Mouse (Mus musculus) Patski (cell line): ENCODE results near the gene Apobec4. TPM values are rescaled to one million over a fixed set of nuclear protein-coding genes. Genes with fewer than 3 reads are reported as not detected.
"Not testable (repeated sequence)": the region's sequence is repeated elsewhere in the genome, so short reads cannot be mapped to it uniquely, and the experiment has no call there.

Source experiments
- ATAC-seq: fragments of 100-300 bp; one replicate; pipeline ENCODE4 v1.8.0; 2021
- CTCF ChIA-PET: fragments of 350-600 bp; sonication (Branson Sonifier 250); formaldehyde crosslinking; loops from one replicate; lab custom pipeline; 2022; ENCODE audit warnings: inconsistent platforms; lab: Charles Lee
- POLR2A ChIA-PET: fragments of 350-600 bp; sonication (Branson Sonifier 250); formaldehyde crosslinking; loops from one replicate; lab custom pipeline; 2022; ENCODE audit warnings: antibody characterized with exemption, inconsistent platforms; lab: Charles Lee
- DNase-seq: peaks from one replicate; pipeline ENCODE4 v3.0.0-alpha.2; 2011; ENCODE audit warnings: low read depth, low spot score
- H3K27me3 ChIP-seq: fragments of 371-371 bp; one replicate; pipeline ENCODE4 v1.5.1; 2021
- CTCF ChIP-seq: fragments of 100-300 bp; IDR thresholded peaks from one replicate; pipeline ENCODE4 v1.5.1; 2021
- in situ Hi-C: fragments of 300-500 bp; cut with MboI; formaldehyde crosslinking; loops from 3 replicates; pipeline ENCODE4 v1.11.1; 2018; ENCODE audit warnings: low pct_unique_long_range_greater_than_20kb, mixed read lengths
- polyA plus RNA-seq: library from polyadenylated mRNA; unstranded; gene quantifications from one replicate; pipeline ENCODE4 v1.2.3, GENCODE M21; 2021

The Apobec4 gene
- polyA plus RNA-seq, 1 experiment from 2014 or later: not detected

DNA sequence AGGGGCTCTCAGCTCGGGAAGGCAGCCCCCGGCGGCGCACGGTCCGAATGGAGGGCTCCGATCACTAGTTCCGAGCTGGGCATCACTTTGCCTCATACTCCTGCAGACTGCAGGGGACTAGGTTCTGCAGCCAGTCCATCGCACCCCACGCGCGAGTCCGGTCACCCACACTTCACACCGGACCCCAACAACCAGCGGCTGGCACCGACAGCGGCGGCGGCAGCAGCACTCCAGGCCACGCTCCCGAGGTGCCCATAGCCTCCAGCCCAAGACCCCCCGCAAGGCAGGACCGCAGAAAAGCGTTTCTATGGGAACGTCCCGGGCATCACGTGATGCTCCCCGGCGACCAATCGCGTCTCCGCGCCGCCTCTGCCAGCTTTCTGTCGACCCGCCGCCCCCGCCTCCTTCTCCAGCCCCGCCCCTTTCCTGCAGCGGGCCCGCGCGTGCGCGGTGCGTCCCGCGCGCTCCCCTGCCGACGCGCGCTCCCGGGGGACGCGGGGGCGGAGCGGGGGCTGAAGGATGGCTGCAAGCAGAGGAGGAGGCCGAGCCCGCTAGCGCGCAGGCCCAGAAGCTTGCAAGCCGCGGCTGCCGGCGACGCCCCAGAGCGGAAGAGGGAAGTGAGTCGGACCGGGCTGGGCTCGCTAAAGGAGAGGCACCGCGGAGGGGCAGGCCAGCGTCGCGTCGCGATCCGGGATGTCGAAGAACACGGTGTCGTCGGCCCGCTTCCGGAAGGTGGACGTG is 15.9 kb downstream of the Apobec4 start, which contains the start of the genes Rgl1 and Arpc5:
Rgl1 (minus strand) TSS at position 320 of the 741 bp plus-strand sequence.
Arpc5 (plus strand) TSS at position 511 of the 741 bp plus-strand sequence.
- no peak for TF ChIP-seq CTCF
- ATAC-seq (peak; percentile 97), DNase-seq (peak; percentile 79)
- ChIA-PET POLR2A (interaction anchor here (0.5 to 0.6 kb wide), 2 partner anchors 333 to 568 kb away, joined by 3 to 8 read pairs; no protein-coding TSS in a partner anchor), CTCF (interaction anchor here (3.7 kb wide), 1 partner anchor 245 kb away, joined by 14 read pairs; no protein-coding TSS in a partner anchor)
- in situ Hi-C loops: no loop called here
- H3K27me3 ChIP-seq: no peaks in the 10 kb centered on the region

DNA sequence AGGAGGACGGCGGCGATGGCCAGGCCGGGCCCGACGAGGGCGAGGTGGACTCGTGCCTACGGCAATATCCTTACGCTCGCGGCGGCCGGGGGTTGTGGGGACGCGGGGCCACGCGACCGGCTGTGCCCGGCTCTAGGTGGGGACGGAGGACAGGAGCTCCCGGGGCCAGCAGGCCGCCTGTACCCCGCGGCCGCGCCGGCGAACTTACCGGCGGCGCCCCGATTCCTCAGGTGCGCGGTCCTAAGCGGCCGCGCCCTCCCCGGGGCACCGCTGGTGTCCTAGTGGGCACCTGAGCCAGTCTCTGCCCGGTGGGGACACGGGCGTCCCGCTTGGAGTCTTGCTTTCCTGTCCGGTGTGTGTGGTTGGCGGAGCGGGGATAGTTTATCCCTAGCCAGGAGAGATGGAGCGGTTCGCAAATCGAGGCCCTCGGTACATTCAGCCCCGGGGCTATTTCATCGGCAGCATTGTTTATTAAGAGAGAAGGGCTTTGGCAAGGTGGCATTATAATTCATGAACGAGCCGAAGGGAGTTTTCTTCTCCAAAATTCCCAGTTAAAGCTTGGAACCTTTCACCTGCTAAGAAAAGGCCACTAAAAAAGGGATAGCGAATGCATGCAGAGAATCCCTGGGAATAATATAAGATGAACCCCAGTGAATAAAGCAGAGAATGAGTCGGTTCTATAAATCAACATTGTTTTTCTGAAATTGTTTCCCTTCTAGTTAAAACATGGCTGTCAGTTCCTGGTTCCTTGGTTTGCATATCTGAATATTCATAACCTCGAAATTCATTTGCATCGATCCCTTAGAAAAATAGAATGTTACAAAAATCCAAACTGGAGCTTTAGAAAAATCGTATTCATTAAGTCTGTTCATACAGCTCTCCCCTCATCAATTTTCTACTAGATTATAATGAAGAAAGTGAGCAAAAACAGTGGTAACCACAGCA is 16.7 kb downstream of the Apobec4 start:
- ChIA-PET CTCF (interaction anchor here (0.8 to 3.7 kb wide), 8 partner anchors 9 to 246 kb away, joined by 3 to 14 read pairs (median 5); no protein-coding TSS in a partner anchor), POLR2A (interaction anchor here (0.6 to 1.5 kb wide), 6 partner anchors 9 to 567 kb away, joined by 3 to 7 read pairs (median 4); no protein-coding TSS in a partner anchor)
- no peak for TF ChIP-seq CTCF
- in situ Hi-C loops: no loop called here
- ATAC-seq (peak; percentile 23), DNase-seq (no peak)
- H3K27me3 ChIP-seq: no peaks in the 10 kb centered on the region

- POLR2A ChIA-PET: interaction anchor here (0.6 to 1.5 kb wide), 5 partner anchors 8 to 416 kb away, joined by 3 to 7 read pairs (median 4); no protein-coding TSS in a partner anchor
- no peak for TF ChIP-seq CTCF
- CTCF ChIA-PET: interaction anchor here (0.8 to 3.7 kb wide), 10 partner anchors 8 to 247 kb away, joined by 3 to 14 read pairs (median 5); no protein-coding TSS in a partner anchor
- ATAC-seq (peak; percentile 48), DNase-seq (no peak)
- in situ Hi-C loops: no loop called here
- no peaks in the 10 kb centered on the region for H3K27me3 ChIP-seq
Measured at GRCm38 (mm10) chr1:152767749-152768488, 17.6 kb downstream of the Apobec4 start.

- no peak for DNase-seq
- ChIA-PET CTCF (no interaction called here), POLR2A (no interaction called here)
- no peaks in the 10 kb centered on the region for H3K27me3 ChIP-seq
- in situ Hi-C loops: no loop called here
- no peak for TF ChIP-seq CTCF
- no peak for ATAC-seq
Measured at GRCm38 (mm10) chr1:152771016-152771415, 20.7 kb downstream of the Apobec4 start.

DNA sequence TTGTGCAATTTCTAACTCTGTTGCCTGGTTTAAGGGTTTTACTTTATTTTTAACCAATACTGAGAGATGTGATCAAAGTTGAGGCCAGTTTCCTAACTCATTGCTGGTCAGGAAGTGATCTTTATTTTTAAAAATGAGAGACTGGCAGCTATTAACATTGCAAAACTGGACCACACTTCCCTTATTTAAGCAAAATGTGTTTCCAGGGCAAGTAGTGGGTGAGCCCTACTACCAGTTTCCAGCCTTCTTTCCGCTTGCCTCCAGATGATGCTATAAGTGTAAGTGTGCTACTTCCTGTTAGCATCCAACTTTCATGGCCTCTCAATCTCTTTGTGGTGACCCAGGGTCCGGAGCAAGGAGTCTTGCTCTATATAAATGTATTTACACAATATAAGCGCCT is 24.2 kb downstream of the Apobec4 start:
- POLR2A ChIA-PET, ATAC-seq, CTCF ChIA-PET, in situ Hi-C loops, DNase-seq, H3K27me3 ChIP-seq: not testable (repeated sequence)

DNA sequence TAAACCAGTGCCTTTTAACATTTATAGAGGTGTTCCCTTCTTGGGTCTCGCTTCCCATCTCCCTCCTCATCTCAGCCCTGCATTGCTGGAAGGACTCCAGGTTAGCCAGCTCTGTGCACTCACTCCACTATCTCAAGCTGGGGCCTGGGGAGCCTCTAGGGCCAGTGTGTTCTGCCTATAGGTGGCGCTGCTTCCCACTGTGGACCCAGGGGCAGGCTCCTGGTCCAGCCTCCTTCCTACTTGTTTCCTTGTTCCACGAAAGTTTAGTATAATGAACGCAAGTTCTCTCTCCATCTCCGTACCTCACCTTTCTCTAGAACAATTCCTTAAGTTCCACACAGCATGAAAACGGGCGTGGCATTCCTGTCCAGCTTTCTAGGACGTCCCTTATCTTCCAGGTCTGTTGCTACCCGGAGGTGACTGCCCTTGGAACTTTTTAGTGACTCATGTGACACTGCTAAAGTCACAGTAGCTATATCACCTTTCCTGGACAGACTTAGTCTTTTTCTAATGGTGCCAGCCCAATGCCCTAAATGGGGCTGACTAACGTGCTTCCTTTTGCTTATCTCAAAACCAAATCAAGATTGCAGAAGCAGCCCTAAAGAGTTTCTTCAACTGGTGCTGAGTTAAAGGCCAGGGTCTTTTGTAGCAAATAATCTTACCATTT is 28.9 kb downstream of the Apobec4 start:
- in situ Hi-C loops: no loop called here
- DNase-seq: no peak
- ATAC-seq: peak; percentile 57
- TF ChIP-seq CTCF: peak; percentile 94
- no peaks in the 10 kb centered on the region for H3K27me3 ChIP-seq
- CTCF ChIA-PET: interaction anchor here (1.2 to 1.7 kb wide), 4 partner anchors 11 to 159 kb away, joined by 3 to 6 read pairs (median 4); no protein-coding TSS in a partner anchor
- POLR2A ChIA-PET: interaction anchor here (0.6 kb wide), 1 partner anchor 1521 kb away, joined by 3 read pairs; no protein-coding TSS in a partner anchor

- CTCF ChIA-PET: interaction anchor here (1.2 kb wide), 1 partner anchor 16 kb away, joined by 3 read pairs; no protein-coding TSS in a partner anchor
- H3K27me3 ChIP-seq: no peaks in the 10 kb centered on the region
- no peak for TF ChIP-seq CTCF
- in situ Hi-C loops: loop anchor here (10.0 kb wide), 1 partner anchor 600 kb away; no protein-coding TSS in a partner anchor
- DNase-seq (no peak), ATAC-seq (no peak)
- POLR2A ChIA-PET: no interaction called here
Measured at GRCm38 (mm10) chr1:152784620-152785019, 34.3 kb downstream of the Apobec4 start.

DNA sequence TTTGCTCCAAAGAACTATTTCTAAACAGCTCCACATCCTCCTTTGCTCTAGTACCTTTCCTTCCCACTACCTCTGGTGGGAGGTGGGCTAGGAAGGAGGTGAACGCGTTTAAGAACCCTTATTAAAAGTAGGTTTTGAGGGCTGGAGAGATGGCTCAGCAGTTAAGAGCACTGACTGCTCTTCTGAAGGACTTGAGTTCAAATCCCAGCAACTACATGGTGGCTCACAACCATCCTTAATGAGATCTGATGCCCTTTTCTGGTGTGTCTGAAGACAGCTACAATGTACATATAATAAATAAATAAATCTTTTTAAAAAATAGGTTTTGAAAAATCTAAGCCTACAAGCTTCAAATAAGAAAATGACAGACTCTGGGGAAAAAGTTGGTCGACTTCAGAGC is 35.1 kb downstream of the Apobec4 start:
- in situ Hi-C loops: loop anchor here (10.0 kb wide), 1 partner anchor 599 kb away; no protein-coding TSS in a partner anchor
- POLR2A ChIA-PET, DNase-seq, CTCF ChIA-PET, ATAC-seq, H3K27me3 ChIP-seq: not testable (repeated sequence)

GRCm38 (mm10) chr1:152786953-152787352 is 36.6 kb downstream of the Apobec4 start:
- ChIA-PET POLR2A (interaction anchor here (1.2 kb wide), 1 partner anchor 113 kb away, joined by 3 read pairs; no protein-coding TSS in a partner anchor), CTCF (no interaction called here)
- H3K27me3 ChIP-seq: no peaks in the 10 kb centered on the region
- ATAC-seq (no peak), DNase-seq (no peak)
- no peak for TF ChIP-seq CTCF
- in situ Hi-C loops: loop anchor here (10.0 kb wide), 1 partner anchor 598 kb away; no protein-coding TSS in a partner anchor
